Mouse (Mus musculus) embryonic facial prominence, embryonic 15.5 days (tissue): ENCODE measurements around the gene Lrpprc. TPM values are rescaled to one million over a fixed set of nuclear protein-coding genes. Genes with fewer than 3 reads are reported as not detected.

ENCODE experiments used
- ATAC-seq: fragments of 200-750 bp; cut with Nextera tagmentation; 2 replicates; pipeline ENCODE4 v1.8.0; 2017; ENCODE audit warnings: low read depth, moderate TSS enrichment; ENCODE audit not compliant: insufficient number of reproducible peaks, low FRiP score, low TSS enrichment
- H3K27ac ChIP-seq: fragments of 300-500 bp; sonication (generic); replicated peaks from 2 replicates; pipeline ENCODE4 v1.5.1; 2015; ENCODE audit warnings: mild to moderate bottlenecking, inconsistent platforms
- H3K27me3 ChIP-seq: fragments of 300-500 bp; sonication (generic); 2 replicates; pipeline ENCODE4 v1.6.1; 2015; ENCODE audit warnings: inconsistent platforms
- H3K36me3 ChIP-seq: fragments of 300-500 bp; sonication (generic); 2 replicates; pipeline ENCODE4 v1.6.1; 2015; ENCODE audit warnings: mild to moderate bottlenecking, inconsistent platforms
- H3K4me1 ChIP-seq: fragments of 300-500 bp; sonication (generic); 2 replicates; pipeline ENCODE4 v1.6.1; 2015; ENCODE audit warnings: inconsistent platforms
- H3K4me2 ChIP-seq: fragments of 300-500 bp; sonication (generic); replicated peaks from 2 replicates; pipeline ENCODE4 v1.6.1; 2015; ENCODE audit warnings: mild to moderate bottlenecking, inconsistent platforms
- H3K4me3 ChIP-seq: fragments of 300-500 bp; sonication (generic); replicated peaks from 2 replicates; pipeline ENCODE4 v1.5.1; 2015; ENCODE audit warnings: mild to moderate bottlenecking, inconsistent platforms
- H3K9ac ChIP-seq: fragments of 300-500 bp; sonication (generic); 2 replicates; pipeline ENCODE4 v1.6.1; 2015; ENCODE audit warnings: inconsistent platforms
- H3K9me3 ChIP-seq: fragments of 300-500 bp; sonication (generic); replicated peaks from 2 replicates; pipeline ENCODE4 v1.6.1; 2016; ENCODE audit warnings: inconsistent platforms
- WGBS: fragments of 180-500 bp; shearing (Covaris S2); methylation state at CpG from one replicate; pipeline ENCODE4 v1.1.7; 2015; 5-methylcytosine and 5-hydroxymethylcytosine counted together
- polyA plus RNA-seq: library from polyadenylated mRNA; unstranded; fragments of >200 nt; fragmentation: Nextera tagmentation; extraction: Ambion mirVana; gene quantifications from 2 replicates; pipeline ENCODE4 v1.2.1, GENCODE M21; 2015

The Lrpprc gene
- polyA plus RNA-seq, 1 experiment from 2014 or later, result 33.6 TPM

- no peak overlapping the region for H3K9ac ChIP-seq
- no peak overlapping the region for H3K4me2 ChIP-seq
- H3K4me3 ChIP-seq, result no peak overlapping the region
- H3K27me3 ChIP-seq, result no peaks in the 10 kb centered on the region
- no peak overlapping the region for H3K27ac ChIP-seq
- WGBS, result 47% methylated on average over 4 of the region's 4 CpGs
- ATAC-seq, result no peak
- peaks cover 24% of the 10 kb centered on the region for H3K4me1 ChIP-seq
- no peaks in the 10 kb centered on the region for H3K9me3 ChIP-seq
- H3K36me3 ChIP-seq, result no peaks in the 10 kb centered on the region
Observed at GRCm38 (mm10) chr17:84685286-84685685, 105.3 kb downstream of the Lrpprc start.

GRCm38 (mm10) chr17:84684284-84684683 is 106.3 kb downstream of the Lrpprc start:
- peaks cover 16% of the 10 kb centered on the region; the same call in 1 of the 2 replicates for H3K4me1 ChIP-seq
- no peak overlapping the region for H3K4me2 ChIP-seq
- no peaks in the 10 kb centered on the region for H3K27me3 ChIP-seq
- no peak for ATAC-seq
- H3K9me3 ChIP-seq, result no peaks in the 10 kb centered on the region
- 55% methylated on average over 6 of the region's 6 CpGs for WGBS
- no peak overlapping the region for H3K4me3 ChIP-seq
- H3K9ac ChIP-seq, result no peak overlapping the region
- no peaks in the 10 kb centered on the region for H3K36me3 ChIP-seq
- H3K27ac ChIP-seq, result no peak overlapping the region

- Histone ChIP-seq H3K4me2 (no peak within 1 kb of the TSS), H3K27ac (no peak within 1 kb of the TSS), H3K4me1 (peaks cover 12% of the 10 kb centered on the region; the same call in 1 of the 2 replicates), H3K9ac (no peak within 1 kb of the TSS), H3K9me3 (no peaks in the 10 kb centered on the region), H3K36me3 (no peaks in the 10 kb centered on the region), H3K27me3 (no peaks in the 10 kb centered on the region), H3K4me3 (no peak within 1 kb of the TSS)
- ATAC-seq, result 0 out of 2 replicates have a peak, but pooled peaks have one; percentile 43
- WGBS, result 79% methylated on average over 18 of the region's 18 CpGs
Observed at GRCm38 (mm10) chr17:84682734-84683717, 107.6 kb downstream of the Lrpprc start, which contains the start of gene Abcg5. TSS of gene Abcg5 (minus strand) at chr17:84683011.

- ATAC-seq, result no peak
- Histone ChIP-seq H3K4me3 (no peak overlapping the region), H3K9me3 (no peaks in the 10 kb centered on the region), H3K9ac (no peak overlapping the region), H3K36me3 (no peaks in the 10 kb centered on the region), H3K4me2 (no peak overlapping the region), H3K27ac (no peak overlapping the region), H3K27me3 (no peaks in the 10 kb centered on the region), H3K4me1 (peaks cover 9% of the 10 kb centered on the region; the same call in 1 of the 2 replicates)
- WGBS, result 67% methylated on average over 3 of the region's 3 CpGs
Observed at GRCm38 (mm10) chr17:84681670-84682069, 108.9 kb downstream of the Lrpprc start.

- no peak for ATAC-seq
- Histone ChIP-seq H3K27ac (no peak overlapping the region), H3K27me3 (peaks cover 9% of the 10 kb centered on the region), H3K9me3 (no peaks in the 10 kb centered on the region), H3K4me1 (peaks cover 14% of the 10 kb centered on the region), H3K9ac (no peak overlapping the region), H3K4me3 (no peak overlapping the region), H3K36me3 (no peaks in the 10 kb centered on the region), H3K4me2 (no peak overlapping the region)
- 87% methylated on average over 11 of the region's 11 CpGs for WGBS
Observed at GRCm38 (mm10) chr17:84677595-84677994, 113.0 kb downstream of the Lrpprc start.

GRCm38 (mm10) chr17:84675951-84676366 is 114.6 kb downstream of the Lrpprc start, which contains the start of gene Abcg8:
TSS of gene Abcg8 (plus strand) at chr17:84676302.
- 2% methylated on average over 24 of the region's 24 CpGs for WGBS
- Histone ChIP-seq H3K4me2 (peak within 1 kb of the TSS; percentile 76), H3K9me3 (no peaks in the 10 kb centered on the region), H3K4me3 (peak within 1 kb of the TSS; percentile 41), H3K4me1 (peaks cover 14% of the 10 kb centered on the region), H3K27me3 (peaks cover 9% of the 10 kb centered on the region), H3K27ac (no peak within 1 kb of the TSS), H3K9ac (peak within 1 kb of the TSS; percentile 26; the same call in 1 of the 2 replicates), H3K36me3 (no peaks in the 10 kb centered on the region)
- ATAC-seq, result no peak

- H3K4me2 ChIP-seq, result peak overlapping the region; percentile 76; the same call in 1 of the 2 replicates
- peaks cover 9% of the 10 kb centered on the region for H3K27me3 ChIP-seq
- no peaks in the 10 kb centered on the region for H3K9me3 ChIP-seq
- no peak overlapping the region for H3K4me3 ChIP-seq
- ATAC-seq, result no peak
- WGBS, result 48% methylated on average over 4 of the region's 4 CpGs
- no peak overlapping the region for H3K27ac ChIP-seq
- no peak overlapping the region for H3K9ac ChIP-seq
- H3K36me3 ChIP-seq, result no peaks in the 10 kb centered on the region
- H3K4me1 ChIP-seq, result peaks cover 14% of the 10 kb centered on the region
Observed at GRCm38 (mm10) chr17:84675204-84675603, 115.4 kb downstream of the Lrpprc start.

GRCm38 (mm10) chr17:84674048-84674447 is 116.5 kb downstream of the Lrpprc start:
- H3K4me3 ChIP-seq, result no peak overlapping the region
- WGBS, result 11% methylated on average over 7 of the region's 7 CpGs
- peaks cover 14% of the 10 kb centered on the region for H3K4me1 ChIP-seq
- H3K27ac ChIP-seq, result no peak overlapping the region
- H3K27me3 ChIP-seq, result peaks cover 9% of the 10 kb centered on the region
- H3K9me3 ChIP-seq, result no peaks in the 10 kb centered on the region
- H3K9ac ChIP-seq, result no peak overlapping the region
- ATAC-seq, result no peak
- H3K36me3 ChIP-seq, result no peaks in the 10 kb centered on the region
- H3K4me2 ChIP-seq, result no peak overlapping the region

GRCm38 (mm10) chr17:84672376-84673369 is 117.9 kb downstream of the Lrpprc start:
- ATAC-seq, result no peak
- Histone ChIP-seq H3K36me3 (no peaks in the 10 kb centered on the region), H3K9me3 (no peaks in the 10 kb centered on the region), H3K4me3 (no peak overlapping the region), H3K9ac (no peak overlapping the region), H3K4me1 (peaks cover 14% of the 10 kb centered on the region), H3K27ac (no peak overlapping the region), H3K4me2 (no peak overlapping the region), H3K27me3 (peaks cover 9% of the 10 kb centered on the region)
- WGBS, result 70% methylated on average over 16 of the region's 16 CpGs

- no peaks in the 10 kb centered on the region for H3K27me3 ChIP-seq
Observed at GRCm38 (mm10) chr17:84667848-84668247, 122.7 kb downstream of the Lrpprc start.

More at GRCm38 (mm10) chr17:84667848-84668247, 122.7 kb downstream of the Lrpprc start:
- WGBS, result 84% methylated on average over 3 of the region's 3 CpGs
- no peak overlapping the region for H3K27ac ChIP-seq
- no peaks in the 10 kb centered on the region for H3K9me3 ChIP-seq
- H3K4me2 ChIP-seq, result no peak overlapping the region
- no peak overlapping the region for H3K9ac ChIP-seq
- H3K36me3 ChIP-seq, result no peaks in the 10 kb centered on the region
- ATAC-seq, result no peak
- H3K4me1 ChIP-seq, result 0 out of 2 replicates have a peak, but pooled peaks cover 8% of the 10 kb centered on the region
- H3K4me3 ChIP-seq, result no peak overlapping the region
